Mouse (Mus musculus) heart, adult 9 months (tissue): ENCODE results near the gene Wwp2.

Experiments used
- DNase-seq, 2 experiments: peaks; one replicate each; pipeline ENCODE4 v3.0.0; 2022; ENCODE audit warnings: low spot score in 2 of 2

Gene Wwp2

GRCm38 (mm10) chr8:107560820-107561536 is 124.8 kb downstream of the Wwp2 start:
- no peak for DNase-seq

GRCm38 (mm10) chr8:107562164-107562563 is 126.0 kb downstream of the Wwp2 start:
- DNase-seq = no peak

GRCm38 (mm10) chr8:107571046-107571445 is 134.9 kb downstream of the Wwp2 start:
- DNase-seq = no peak

- no peak for DNase-seq
Measured at GRCm38 (mm10) chr8:107571486-107572135, 135.4 kb downstream of the Wwp2 start.

GRCm38 (mm10) chr8:107572497-107572896 is 136.3 kb downstream of the Wwp2 start:
- peak in 1 of 2 experiments; percentile 45 for DNase-seq

GRCm38 (mm10) chr8:107574771-107575170 is 138.6 kb downstream of the Wwp2 start:
- no peak for DNase-seq

- peak; percentile 64 to 80 for DNase-seq
Measured at GRCm38 (mm10) chr8:107576702-107577101, 140.5 kb downstream of the Wwp2 start.

- no peak for DNase-seq
Measured at GRCm38 (mm10) chr8:107577640-107578039, 141.5 kb downstream of the Wwp2 start.

GRCm38 (mm10) chr8:107578132-107578531 is 142.0 kb downstream of the Wwp2 start:
- no peak for DNase-seq

- DNase-seq = no peak
Measured at GRCm38 (mm10) chr8:107578541-107578940, 142.4 kb downstream of the Wwp2 start.

- DNase-seq = no peak
Measured at GRCm38 (mm10) chr8:107580879-107581278, 144.7 kb downstream of the Wwp2 start.

GRCm38 (mm10) chr8:107581536-107581935 is 145.4 kb downstream of the Wwp2 start:
- no peak for DNase-seq

- no peak for DNase-seq
Measured at GRCm38 (mm10) chr8:107582136-107582535, 146.0 kb downstream of the Wwp2 start.

GRCm38 (mm10) chr8:107587429-107587994 is 151.3 kb downstream of the Wwp2 start:
- DNase-seq = peak in 1 of 2 experiments; percentile 15

GRCm38 (mm10) chr8:107587995-107588780 is 152.0 kb downstream of the Wwp2 start, which contains the start of gene Psmd7:
Psmd7 (minus strand) TSS chr8:107588464.
- peak; percentile 90 to 93 for DNase-seq

- DNase-seq = no peak
Measured at GRCm38 (mm10) chr8:107593967-107594729, 158.0 kb downstream of the Wwp2 start.

- no peak for DNase-seq
Measured at GRCm38 (mm10) chr8:107594817-107595216, 158.7 kb downstream of the Wwp2 start.

GRCm38 (mm10) chr8:107597731-107598130 is 161.6 kb downstream of the Wwp2 start:
- DNase-seq = no peak

- no peak for DNase-seq
Measured at GRCm38 (mm10) chr8:107599691-107600090, 163.5 kb downstream of the Wwp2 start.

- DNase-seq = no peak
Measured at GRCm38 (mm10) chr8:107603026-107603425, 166.9 kb downstream of the Wwp2 start.
